Mouse (Mus musculus) right cerebral cortex, postnatal 25 days (tissue): ENCODE results near the gene Olfr71.

Source experiments
- DNase-seq: peaks from one replicate; pipeline ENCODE4 v3.0.0; 2022

Gene Olfr71

GRCm38 (mm10) chr4:43709869-43710268, at the start of gene Olfr71:
Olfr71 (minus strand) TSS chr4:43710255.
- no peak for DNase-seq

GRCm38 (mm10) chr4:43757213-43757612, 47.2 kb upstream of the Olfr71 start:
- no peak for DNase-seq

- DNase-seq, result no peak
These were observed 35.1 kb upstream of the Olfr71 start for GRCm38 (mm10) chr4:43745187-43745586.

- no peak for DNase-seq
These were observed 33.0 kb upstream of the Olfr71 start for GRCm38 (mm10) chr4:43743099-43743498.

GRCm38 (mm10) chr4:43742637-43743036, 32.6 kb upstream of the Olfr71 start:
- no peak for DNase-seq

GRCm38 (mm10) chr4:43741526-43741925, 31.5 kb upstream of the Olfr71 start:
- no peak for DNase-seq

- DNase-seq, result no peak
These were observed 29.1 kb upstream of the Olfr71 start for GRCm38 (mm10) chr4:43738989-43739674.

- no peak for DNase-seq
These were observed 27.1 kb upstream of the Olfr71 start for GRCm38 (mm10) chr4:43737144-43737543.

GRCm38 (mm10) chr4:43733186-43733585, 23.1 kb upstream of the Olfr71 start:
- DNase-seq, result no peak

- DNase-seq, result no peak
These were observed 22.1 kb upstream of the Olfr71 start for GRCm38 (mm10) chr4:43732171-43732570.

GRCm38 (mm10) chr4:43730750-43731297, 20.8 kb upstream of the Olfr71 start:
- no peak for DNase-seq

- DNase-seq, result no peak
These were observed 19.9 kb upstream of the Olfr71 start, which contains the start of gene Spaar for GRCm38 (mm10) chr4:43729794-43730550. Spaar (plus strand) TSS chr4:43730034.

- no peak for DNase-seq
These were observed 19.1 kb upstream of the Olfr71 start for GRCm38 (mm10) chr4:43729126-43729525.

GRCm38 (mm10) chr4:43728576-43728954, 18.5 kb upstream of the Olfr71 start:
- no peak for DNase-seq

GRCm38 (mm10) chr4:43727718-43728575, 17.9 kb upstream of the Olfr71 start:
- no peak for DNase-seq

GRCm38 (mm10) chr4:43726995-43727394, 16.9 kb upstream of the Olfr71 start, which contains the start of gene Hrct1:
Hrct1 (plus strand) TSS chr4:43727188.
- DNase-seq, result no peak

GRCm38 (mm10) chr4:43726228-43726993, 16.4 kb upstream of the Olfr71 start:
- no peak for DNase-seq

GRCm38 (mm10) chr4:43724764-43725163, 14.7 kb upstream of the Olfr71 start:
- DNase-seq, result no peak

GRCm38 (mm10) chr4:43722191-43722590, 12.1 kb upstream of the Olfr71 start:
- DNase-seq, result no peak

- no peak for DNase-seq
These were observed 10.6 kb upstream of the Olfr71 start for GRCm38 (mm10) chr4:43720491-43721228.

GRCm38 (mm10) chr4:43713652-43714219, 3.7 kb upstream of the Olfr71 start:
- no peak for DNase-seq
